Mouse (Mus musculus) macrophage (primary cell): ENCODE data around the gene Hdac7. TPM values are rescaled to one million over a fixed set of nuclear protein-coding genes. Genes with fewer than 3 reads are reported as not detected.

ENCODE experiments used
- H3K27ac ChIP-seq: fragments of 350-480 bp; formaldehyde crosslinking; 2 replicates; pipeline ENCODE4 v1.9.0; 2021
- H3K36me3 ChIP-seq: fragments of 350-480 bp; formaldehyde crosslinking; 2 replicates; pipeline ENCODE4 v1.9.0; 2021; ENCODE audit errors: inconsistent target
- H3K4me3 ChIP-seq: fragments of 350-480 bp; formaldehyde crosslinking; 2 replicates; pipeline ENCODE4 v1.9.0; 2021; ENCODE audit errors: inconsistent target
- H3K79me2 ChIP-seq: fragments of 350-480 bp; formaldehyde crosslinking; 2 replicates; pipeline ENCODE4 v1.9.0; 2021; ENCODE audit errors: inconsistent target
- WGBS: methylation state at CpG from one replicate; pipeline ENCODE4 v1.1.7; 2026; ENCODE audit warnings: inconsistent platforms; ENCODE audit not compliant: missing documents; 5-methylcytosine and 5-hydroxymethylcytosine counted together
- polyA plus RNA-seq: library from polyadenylated mRNA; stranded (reverse); fragments of 250-400 nt; gene quantifications from 3 replicates; pipeline ENCODE4 v1.2.4, GENCODE M21; 2018; ENCODE audit warnings: inconsistent platforms

Gene Hdac7
- polyA plus RNA-seq, 1 experiment from 2014 or later: 2.1 TPM

DNA sequence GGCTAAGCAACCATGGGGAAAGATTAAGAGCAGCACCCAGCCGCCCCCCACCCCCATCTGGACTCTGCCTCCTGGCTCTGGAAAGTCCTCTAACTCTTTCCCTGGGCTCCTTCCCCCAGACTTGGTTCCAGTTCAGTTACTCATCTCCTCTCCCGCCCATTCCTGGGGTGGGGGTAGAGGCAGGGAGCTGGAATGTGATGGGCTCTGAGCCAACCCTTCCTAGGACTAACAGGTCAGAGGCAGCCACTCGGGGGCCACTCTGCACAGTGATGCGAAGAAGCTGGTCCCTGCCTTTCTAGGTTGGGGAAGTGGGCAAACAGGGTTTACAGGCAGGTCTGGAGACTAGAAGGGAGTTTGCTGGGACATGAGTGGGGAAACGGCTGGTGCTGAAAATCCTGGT is 71.2 kb downstream of the Hdac7 start:
- no peak overlapping the region for H3K4me3 ChIP-seq
- 82% methylated on average over 5 of the region's 5 CpGs for WGBS
- no peak overlapping the region for H3K27ac ChIP-seq
- H3K79me2 ChIP-seq: no peaks in the 10 kb centered on the region
- no peaks in the 10 kb centered on the region for H3K36me3 ChIP-seq

DNA sequence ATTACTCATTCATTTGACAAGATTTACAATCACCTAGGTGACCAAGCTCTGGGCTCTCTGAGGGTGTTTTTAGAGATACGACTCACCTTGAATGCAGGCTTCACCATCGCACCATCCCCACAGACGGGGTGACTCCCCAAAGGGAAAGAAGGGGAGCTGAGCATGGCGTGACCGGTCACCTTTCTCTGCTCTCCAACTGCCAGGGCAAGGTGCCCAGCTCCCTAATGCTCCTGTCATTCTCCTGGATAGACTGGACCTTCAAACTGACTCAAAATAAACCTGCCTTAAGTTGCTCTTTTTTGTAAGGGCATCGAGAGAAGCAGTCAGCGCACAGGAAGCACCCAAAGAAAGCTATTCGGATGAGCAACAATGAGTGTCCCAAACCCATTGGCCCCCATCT is 74.0 kb downstream of the Hdac7 start:
- H3K27ac ChIP-seq: no peak overlapping the region
- H3K4me3 ChIP-seq: no peak overlapping the region
- no peaks in the 10 kb centered on the region for H3K36me3 ChIP-seq
- 93% methylated on average over 8 of the region's 8 CpGs for WGBS
- no peaks in the 10 kb centered on the region for H3K79me2 ChIP-seq

DNA sequence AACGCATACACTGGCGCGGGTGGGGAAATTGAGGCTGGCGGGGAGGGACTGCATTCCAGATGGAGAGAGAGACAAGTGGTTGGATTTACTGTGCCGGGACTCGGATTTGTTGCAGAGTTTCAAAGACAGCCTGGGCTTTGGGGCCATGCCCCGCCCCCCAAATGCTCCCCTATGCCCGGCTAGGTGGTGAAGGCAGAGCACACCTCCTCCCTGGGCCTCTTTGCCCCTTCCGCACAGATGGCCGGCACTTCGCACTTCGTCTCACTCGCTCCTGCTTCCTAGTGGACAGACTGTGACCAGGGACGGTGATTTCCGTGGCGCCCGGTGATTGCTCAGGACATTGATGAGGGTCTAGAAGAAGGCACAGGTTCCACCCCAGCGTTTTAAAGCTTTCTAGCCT is 76.1 kb downstream of the Hdac7 start:
- Histone ChIP-seq H3K4me3 (peak overlapping the region; percentile 25), H3K27ac (0 out of 2 replicates have a peak overlapping the region, but pooled peaks have one; percentile 24), H3K36me3 (no peaks in the 10 kb centered on the region), H3K79me2 (no peaks in the 10 kb centered on the region)
- 10% methylated on average over 18 of the region's 18 CpGs for WGBS

- no peaks in the 10 kb centered on the region for H3K79me2 ChIP-seq
- no peaks in the 10 kb centered on the region for H3K36me3 ChIP-seq
- 0 out of 2 replicates have a peak within 1 kb of the TSS, but pooled peaks have one; percentile 24 for H3K27ac ChIP-seq
- 2% methylated on average over 44 of the region's 44 CpGs for WGBS
- peak within 1 kb of the TSS; percentile 25 for H3K4me3 ChIP-seq
Measured at GRCm38 (mm10) chr15:97767280-97768186, 76.8 kb downstream of the Hdac7 start, which contains the start of gene Rapgef3. Gene Rapgef3 (minus strand): TSS chr15:97767972.

DNA sequence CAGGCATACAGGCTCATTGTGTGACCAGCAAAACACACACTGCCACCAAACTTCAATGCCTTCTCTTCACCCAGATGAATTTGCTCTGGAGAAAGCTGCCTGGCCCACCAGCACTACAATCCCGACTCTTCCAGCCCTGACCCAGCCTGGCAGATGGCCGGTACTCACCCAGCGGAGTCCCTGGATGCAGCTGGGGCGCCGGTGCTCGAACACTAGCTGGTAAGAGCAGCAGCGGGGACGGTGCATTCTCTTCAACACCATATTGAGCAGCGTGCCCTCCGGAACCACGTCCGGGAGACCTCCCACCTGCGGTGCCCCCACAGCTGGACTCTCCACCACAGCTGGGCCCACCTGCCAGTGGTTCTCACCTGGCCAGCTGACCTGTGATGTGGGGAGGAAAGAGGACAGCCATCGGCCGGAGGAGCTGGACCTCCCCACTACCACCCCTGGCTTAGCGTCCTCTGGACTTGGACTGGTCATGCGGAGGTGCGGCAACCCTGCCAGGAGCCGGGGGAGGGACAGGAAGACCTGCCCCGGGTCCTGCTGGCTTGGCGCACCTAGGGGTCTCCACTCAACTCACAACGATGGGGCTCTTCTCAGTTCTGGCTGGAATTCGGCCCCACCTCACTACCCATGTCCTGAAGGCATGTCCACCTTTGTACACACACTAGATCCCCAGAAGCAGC is 77.6 kb downstream of the Hdac7 start:
- WGBS: 38% methylated on average over 22 of the region's 23 CpGs
- H3K27ac ChIP-seq: no peak overlapping the region
- peak overlapping the region; percentile 25; the same call in 1 of the 2 replicates for H3K4me3 ChIP-seq
- no peaks in the 10 kb centered on the region for H3K79me2 ChIP-seq
- no peaks in the 10 kb centered on the region for H3K36me3 ChIP-seq

- Histone ChIP-seq H3K79me2 (no peaks in the 10 kb centered on the region), H3K27ac (no peak overlapping the region), H3K36me3 (no peaks in the 10 kb centered on the region), H3K4me3 (no peak overlapping the region; the same call in 1 of the 2 replicates)
- 54% methylated on average over 8 of the region's 8 CpGs for WGBS
Measured at GRCm38 (mm10) chr15:97766194-97766593, 78.1 kb downstream of the Hdac7 start.

DNA sequence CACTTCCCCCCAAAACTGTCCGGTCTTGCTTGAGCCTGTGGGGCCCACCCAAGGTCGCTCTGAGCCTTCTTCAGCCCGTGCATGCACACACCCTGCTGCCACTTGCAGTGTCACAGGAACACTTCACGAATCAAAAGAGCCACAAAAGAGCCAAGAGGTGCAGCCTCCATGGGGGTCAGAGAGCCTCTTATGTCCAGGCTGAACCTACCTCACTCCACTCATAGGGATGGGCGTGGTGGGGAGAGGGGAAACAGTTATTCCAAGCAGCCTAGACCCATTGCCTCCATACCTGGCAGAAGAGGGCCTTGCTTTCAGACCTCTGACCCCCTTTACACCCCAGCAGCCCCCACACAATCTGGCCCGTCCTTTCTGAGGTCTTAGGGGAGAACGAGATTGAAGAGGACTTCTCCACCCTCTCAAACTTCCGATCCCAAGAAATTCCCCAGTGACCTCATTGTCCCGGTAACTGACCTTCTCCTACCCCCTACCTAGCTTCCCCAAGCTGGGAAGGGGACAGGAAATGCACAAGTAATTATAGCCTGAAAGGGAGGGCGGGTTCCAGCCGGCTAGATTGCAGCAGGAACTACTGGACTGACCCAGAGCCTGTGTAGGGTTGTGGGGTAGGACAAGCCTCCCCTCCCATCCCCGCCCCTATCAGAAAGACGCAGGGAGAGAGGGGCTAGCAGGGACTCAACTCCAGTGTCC is 79.1 kb downstream of the Hdac7 start:
- WGBS: 79% methylated on average over 13 of the region's 13 CpGs

DNA sequence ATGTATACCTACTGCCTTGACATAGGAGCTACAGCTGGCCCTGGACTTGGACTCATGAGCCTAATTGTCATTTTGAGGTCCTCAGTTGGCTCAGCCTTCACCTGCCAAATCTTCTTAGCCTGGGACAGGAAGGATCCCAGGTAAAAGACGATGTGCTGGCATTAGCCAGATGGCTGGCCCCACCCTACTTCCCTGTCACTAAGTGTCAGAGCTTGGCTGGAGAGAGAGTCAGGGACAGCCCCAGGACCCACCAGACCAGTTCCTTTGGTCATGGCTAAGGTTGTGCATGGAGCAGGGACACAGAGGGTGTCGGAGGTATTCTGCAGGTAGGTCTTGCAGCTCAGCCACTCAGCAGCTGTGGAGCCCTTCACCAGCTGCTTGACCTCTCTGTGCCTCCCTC is 79.8 kb downstream of the Hdac7 start:
- no peaks in the 10 kb centered on the region for H3K79me2 ChIP-seq
- H3K4me3 ChIP-seq: no peak overlapping the region
- 74% methylated on average over 2 of the region's 2 CpGs for WGBS
- no peak overlapping the region for H3K27ac ChIP-seq
- no peaks in the 10 kb centered on the region for H3K36me3 ChIP-seq

More for the DNA sequence above, 79.1 kb downstream of the Hdac7 start:
- Histone ChIP-seq H3K36me3 (no peaks in the 10 kb centered on the region), H3K79me2 (no peaks in the 10 kb centered on the region), H3K27ac (no peak overlapping the region), H3K4me3 (no peak overlapping the region)

GRCm38 (mm10) chr15:97763256-97764049 is 80.8 kb downstream of the Hdac7 start:
- Histone ChIP-seq H3K36me3 (no peaks in the 10 kb centered on the region), H3K79me2 (no peaks in the 10 kb centered on the region), H3K27ac (no peak overlapping the region), H3K4me3 (no peak overlapping the region)
- 86% methylated on average over 9 of the region's 9 CpGs for WGBS

DNA sequence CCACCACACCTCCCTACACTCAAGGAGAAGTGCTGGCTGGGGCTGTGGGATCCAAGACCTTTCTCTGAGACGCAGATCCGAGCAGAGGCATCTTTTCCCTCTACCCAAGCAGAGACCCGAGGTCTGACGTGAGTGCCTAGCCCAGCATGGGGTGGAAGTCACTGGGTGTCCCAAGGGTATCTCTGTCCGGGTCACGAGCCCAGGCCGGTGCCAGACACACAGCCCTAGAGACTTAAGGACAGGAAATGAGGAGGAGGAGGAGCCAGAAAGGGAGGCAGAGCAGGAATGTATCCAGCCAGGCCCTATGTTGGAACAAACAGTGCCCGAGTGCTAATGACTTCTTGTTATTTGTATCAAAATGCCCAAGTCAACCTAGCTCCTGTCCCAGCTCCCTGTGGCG is 81.6 kb downstream of the Hdac7 start:
- no peak overlapping the region for H3K27ac ChIP-seq
- H3K4me3 ChIP-seq: no peak overlapping the region
- no peaks in the 10 kb centered on the region for H3K79me2 ChIP-seq
- H3K36me3 ChIP-seq: no peaks in the 10 kb centered on the region
- 88% methylated on average over 9 of the region's 9 CpGs for WGBS

DNA sequence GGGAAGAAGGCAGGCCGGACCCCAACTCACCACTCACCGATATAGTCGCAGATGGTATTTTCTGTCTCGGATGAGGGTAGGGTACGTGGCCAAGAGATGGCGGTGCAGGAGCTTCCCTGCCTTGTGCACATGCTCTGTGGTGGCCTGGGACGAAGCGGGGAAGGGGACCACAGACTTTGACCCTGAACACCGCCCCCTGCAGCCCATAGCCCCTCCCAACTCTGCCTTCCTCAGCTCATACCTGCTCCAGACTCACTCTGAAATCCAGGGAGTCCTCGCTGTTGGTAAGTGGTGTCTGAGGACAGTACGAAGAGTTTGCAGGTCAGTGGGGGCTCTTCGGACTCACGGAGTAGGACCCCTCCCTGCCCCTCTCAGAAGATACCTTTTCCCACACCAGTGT is 82.9 kb downstream of the Hdac7 start:
- Histone ChIP-seq H3K36me3 (no peaks in the 10 kb centered on the region), H3K4me3 (no peak overlapping the region), H3K27ac (no peak overlapping the region), H3K79me2 (no peaks in the 10 kb centered on the region)
- 95% methylated on average over 13 of the region's 13 CpGs for WGBS

GRCm38 (mm10) chr15:97760952-97761351 is 83.3 kb downstream of the Hdac7 start:
- no peaks in the 10 kb centered on the region for H3K36me3 ChIP-seq
- H3K4me3 ChIP-seq: no peak overlapping the region
- H3K79me2 ChIP-seq: no peaks in the 10 kb centered on the region
- H3K27ac ChIP-seq: no peak overlapping the region
- WGBS: 92% methylated on average over 5 of the region's 5 CpGs

DNA sequence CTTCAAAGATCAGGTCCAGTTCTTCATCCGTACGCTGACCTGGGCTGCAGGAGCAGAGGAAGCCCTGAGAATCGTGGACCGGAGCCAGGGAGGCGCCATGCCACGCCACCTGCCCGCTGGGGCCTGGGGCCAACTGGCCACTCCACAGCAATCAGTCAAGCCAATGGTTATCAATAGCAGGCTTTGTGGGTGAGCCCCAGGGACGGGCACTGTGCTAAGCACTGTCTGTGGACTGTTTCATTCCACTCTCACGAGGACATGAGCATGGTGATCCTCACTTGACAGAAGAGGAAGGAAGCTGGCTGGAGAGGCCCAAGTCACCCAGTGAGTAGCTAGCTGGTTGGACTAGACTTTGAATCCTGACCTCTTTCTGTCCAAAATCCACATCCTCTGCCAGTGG is 84.3 kb downstream of the Hdac7 start:
- no peaks in the 10 kb centered on the region for H3K79me2 ChIP-seq
- no peaks in the 10 kb centered on the region for H3K36me3 ChIP-seq
- no peak overlapping the region for H3K4me3 ChIP-seq
- WGBS: 78% methylated on average over 9 of the region's 9 CpGs
- peak overlapping the region; percentile 32 for H3K27ac ChIP-seq

GRCm38 (mm10) chr15:97755361-97755760 is 88.9 kb downstream of the Hdac7 start:
- H3K27ac ChIP-seq: no peak overlapping the region
- no peaks in the 10 kb centered on the region for H3K79me2 ChIP-seq
- H3K4me3 ChIP-seq: no peak overlapping the region
- WGBS: 75% methylated on average over 8 of the region's 8 CpGs
- H3K36me3 ChIP-seq: no peaks in the 10 kb centered on the region
